Mouse (Mus musculus) neural tube, embryonic 14.5 days (tissue): Measurements from ENCODE around the gene Babam2. TPM values are rescaled to one million over a fixed set of nuclear protein-coding genes. Genes with fewer than 3 reads are reported as not detected.

Experiments used
- ATAC-seq: fragments of 200-750 bp; cut with Nextera tagmentation; 2 replicates; pipeline ENCODE4 v1.8.0; 2017; ENCODE audit warnings: low read depth, mild to moderate bottlenecking, moderate TSS enrichment, moderate library complexity
- H3K27ac ChIP-seq: fragments of 300-500 bp; sonication (generic); 2 replicates; pipeline ENCODE4 v1.5.1; 2014; ENCODE audit warnings: low read depth, mild to moderate bottlenecking, control low read depth, low read length, moderate library complexity, mixed read lengths
- H3K27me3 ChIP-seq: fragments of 300-500 bp; sonication (generic); 2 replicates; pipeline ENCODE4 v1.6.1; 2014; ENCODE audit warnings: low read length; ENCODE audit not compliant: control insufficient read depth, insufficient read depth
- H3K36me3 ChIP-seq: fragments of 300-500 bp; sonication (generic); 2 replicates; pipeline ENCODE4 v1.6.1; 2014; ENCODE audit warnings: low read length, mixed read lengths; ENCODE audit not compliant: control insufficient read depth, insufficient read depth
- H3K4me1 ChIP-seq: fragments of 300-500 bp; sonication (generic); 2 replicates; pipeline ENCODE4 v1.6.1; 2014; ENCODE audit warnings: low read length; ENCODE audit not compliant: control insufficient read depth, insufficient read depth
- H3K4me2 ChIP-seq: fragments of 300-500 bp; sonication (generic); 2 replicates; pipeline ENCODE4 v1.6.1; 2014; ENCODE audit warnings: mild to moderate bottlenecking, low read depth, low read length, control low read depth
- H3K4me3 ChIP-seq: fragments of 300-500 bp; sonication (generic); 2 replicates; pipeline ENCODE4 v1.5.1; 2014; ENCODE audit warnings: low read depth, low read length, control low read depth, mixed read lengths
- H3K9ac ChIP-seq: fragments of 300-500 bp; sonication (generic); replicated peaks from 2 replicates; pipeline ENCODE4 v1.6.1; 2014; ENCODE audit warnings: low read depth, mild to moderate bottlenecking, control low read depth, low read length, mixed read lengths
- H3K9me3 ChIP-seq: fragments of 300-500 bp; sonication (generic); 2 replicates; pipeline ENCODE4 v1.6.1; 2016; ENCODE audit warnings: low read length; ENCODE audit not compliant: control insufficient read depth
- WGBS: fragments of 180-500 bp; shearing (Covaris S2); extraction: QIAGEN DNeasy Blood & Tissue Kit; methylation state at CpG from one replicate; pipeline ENCODE4 v1.1.7; 2014; 5-methylcytosine and 5-hydroxymethylcytosine counted together
- polyA plus RNA-seq: library from polyadenylated mRNA; unstranded; fragments of >200 nt; fragmentation: Nextera tagmentation; extraction: Ambion mirVana; gene quantifications from 2 replicates; pipeline ENCODE4 v1.2.1, GENCODE M21; 2014

The Babam2 gene
- polyA plus RNA-seq, 1 experiment from 2014 or later, result 43.5 TPM

DNA sequence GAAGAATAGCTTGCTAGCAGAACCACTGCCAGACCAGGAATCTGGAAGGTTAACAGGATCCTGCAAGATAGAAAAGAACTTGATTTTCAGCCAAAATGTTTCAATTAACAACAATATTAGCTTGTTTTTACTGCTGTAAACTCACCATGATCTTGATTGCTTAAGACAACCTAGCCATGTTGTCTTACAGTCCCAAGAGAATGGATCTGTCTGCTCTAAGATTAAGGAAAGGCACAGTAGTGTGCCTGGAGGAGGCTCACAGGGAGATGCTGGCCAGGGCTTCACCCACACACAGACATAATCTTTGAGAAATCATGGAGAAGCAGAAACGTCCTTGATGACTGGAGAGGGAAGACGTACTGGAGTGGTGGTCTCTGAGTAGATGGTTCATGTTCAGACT, 126.6 kb downstream of the Babam2 start:
- no peaks in the 10 kb centered on the region for H3K9me3 ChIP-seq
- H3K36me3 ChIP-seq, result no peaks in the 10 kb centered on the region
- no peak overlapping the region for H3K9ac ChIP-seq
- H3K27me3 ChIP-seq, result no peaks in the 10 kb centered on the region
- WGBS, result 80% methylated on average over 2 of the region's 2 CpGs
- H3K27ac ChIP-seq, result no peak overlapping the region
- no peaks in the 10 kb centered on the region for H3K4me1 ChIP-seq
- H3K4me3 ChIP-seq, result no peak overlapping the region
- no peak overlapping the region for H3K4me2 ChIP-seq
- no peak for ATAC-seq

DNA sequence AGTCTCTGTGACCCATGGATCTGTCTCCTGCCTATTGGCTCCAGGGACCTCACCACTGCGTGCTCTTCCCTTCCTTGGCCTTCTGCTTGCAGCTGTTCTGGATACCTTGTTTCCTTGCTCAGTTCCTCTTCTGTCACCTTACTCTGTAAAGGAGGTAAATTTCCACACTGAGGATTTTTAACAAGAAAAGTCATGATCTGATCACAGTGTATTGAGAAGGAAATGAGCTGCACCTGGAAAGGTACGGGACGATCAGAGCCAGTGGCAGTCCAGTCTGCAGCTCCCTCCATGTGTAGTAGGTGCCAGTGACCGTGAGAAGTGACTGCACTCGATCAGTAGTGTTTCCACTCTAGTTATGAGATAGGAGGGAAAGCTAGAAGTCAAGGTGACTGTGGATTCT, 129.8 kb downstream of the Babam2 start:
- no peak overlapping the region for H3K9ac ChIP-seq
- H3K27ac ChIP-seq, result no peak overlapping the region
- no peaks in the 10 kb centered on the region for H3K36me3 ChIP-seq
- H3K4me3 ChIP-seq, result no peak overlapping the region
- H3K4me1 ChIP-seq, result no peaks in the 10 kb centered on the region
- no peaks in the 10 kb centered on the region for H3K9me3 ChIP-seq
- H3K4me2 ChIP-seq, result no peak overlapping the region
- 95% methylated on average over 5 of the region's 5 CpGs for WGBS
- no peaks in the 10 kb centered on the region for H3K27me3 ChIP-seq
- no peak for ATAC-seq

DNA sequence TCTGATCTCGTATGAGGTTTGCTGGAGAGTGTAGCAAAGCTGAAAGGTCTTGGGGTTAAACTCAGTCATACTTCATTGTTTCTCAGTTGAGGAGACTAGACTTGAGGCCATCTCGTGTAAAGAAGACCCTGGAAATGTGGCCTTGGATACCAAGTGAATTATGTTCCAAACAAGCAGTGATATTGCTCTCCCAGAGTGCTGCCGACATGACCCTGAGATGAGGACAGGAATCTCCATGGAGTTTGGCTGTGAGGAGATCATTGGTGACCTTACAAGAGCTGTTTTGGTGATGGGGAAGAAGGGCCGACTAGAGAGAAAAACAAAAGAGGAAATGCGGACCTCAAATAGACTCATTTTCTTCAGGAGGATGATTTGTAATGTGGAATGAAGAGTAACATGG, 130.4 kb downstream of the Babam2 start:
- Histone ChIP-seq H3K4me3 (no peak overlapping the region), H3K36me3 (no peaks in the 10 kb centered on the region), H3K4me2 (no peak overlapping the region), H3K27ac (no peak overlapping the region), H3K9me3 (no peaks in the 10 kb centered on the region), H3K9ac (no peak overlapping the region), H3K4me1 (no peaks in the 10 kb centered on the region), H3K27me3 (no peaks in the 10 kb centered on the region)
- ATAC-seq, result no peak
- WGBS, result 88% methylated on average over 5 of the region's 5 CpGs

DNA sequence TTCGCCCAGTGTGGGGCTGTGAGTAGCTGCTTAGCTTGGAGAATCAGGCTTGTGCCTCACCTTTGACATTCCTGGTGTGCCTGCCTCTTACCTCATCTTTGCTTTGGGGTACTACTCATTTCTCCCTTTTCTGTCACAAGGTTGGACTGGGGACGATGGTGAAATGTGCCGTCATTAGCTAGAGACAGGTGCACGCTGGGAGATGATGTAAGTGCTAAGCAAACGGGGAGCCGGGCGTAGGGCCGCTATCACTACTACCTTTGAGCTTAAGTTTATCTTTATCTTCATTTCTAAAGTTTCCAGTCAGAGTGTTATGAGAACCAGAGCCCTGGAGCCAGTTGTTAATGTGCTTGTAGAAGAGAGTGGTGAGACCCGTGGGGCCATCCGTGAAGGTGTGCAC, 131.3 kb downstream of the Babam2 start:
- H3K4me3 ChIP-seq, result no peak overlapping the region
- H3K27ac ChIP-seq, result no peak overlapping the region
- no peaks in the 10 kb centered on the region for H3K4me1 ChIP-seq
- H3K9me3 ChIP-seq, result no peaks in the 10 kb centered on the region
- H3K36me3 ChIP-seq, result no peaks in the 10 kb centered on the region
- WGBS, result 96% methylated on average over 10 of the region's 10 CpGs
- no peaks in the 10 kb centered on the region for H3K27me3 ChIP-seq
- no peak for ATAC-seq
- H3K9ac ChIP-seq, result no peak overlapping the region
- H3K4me2 ChIP-seq, result no peak overlapping the region

DNA sequence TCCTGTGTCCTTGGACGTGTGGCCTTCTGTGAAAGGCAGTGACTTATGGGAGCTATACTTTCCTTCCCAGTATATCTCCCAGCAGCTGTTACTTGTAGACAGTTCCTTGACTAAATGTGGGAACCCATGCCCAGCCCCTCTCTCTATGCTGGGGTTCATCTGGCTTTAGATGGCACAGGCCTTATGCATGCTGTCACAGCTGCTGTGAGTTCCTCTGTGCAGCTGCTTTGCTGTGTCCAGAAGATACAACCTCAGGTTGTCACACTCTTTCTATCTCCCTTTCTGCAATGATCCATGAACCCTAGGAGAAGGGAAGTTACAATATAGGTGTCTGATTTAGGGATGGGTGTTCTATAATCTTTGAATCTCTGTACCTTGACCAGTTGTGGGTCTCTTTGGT, 132.1 kb downstream of the Babam2 start:
- no peaks in the 10 kb centered on the region for H3K36me3 ChIP-seq
- no peak overlapping the region for H3K27ac ChIP-seq
- H3K9me3 ChIP-seq, result no peaks in the 10 kb centered on the region
- no peak overlapping the region for H3K4me2 ChIP-seq
- H3K27me3 ChIP-seq, result no peaks in the 10 kb centered on the region
- no peak overlapping the region for H3K9ac ChIP-seq
- 65% methylated on average over 1 of the region's 1 CpGs for WGBS
- H3K4me3 ChIP-seq, result no peak overlapping the region
- no peak for ATAC-seq
- no peaks in the 10 kb centered on the region for H3K4me1 ChIP-seq

DNA sequence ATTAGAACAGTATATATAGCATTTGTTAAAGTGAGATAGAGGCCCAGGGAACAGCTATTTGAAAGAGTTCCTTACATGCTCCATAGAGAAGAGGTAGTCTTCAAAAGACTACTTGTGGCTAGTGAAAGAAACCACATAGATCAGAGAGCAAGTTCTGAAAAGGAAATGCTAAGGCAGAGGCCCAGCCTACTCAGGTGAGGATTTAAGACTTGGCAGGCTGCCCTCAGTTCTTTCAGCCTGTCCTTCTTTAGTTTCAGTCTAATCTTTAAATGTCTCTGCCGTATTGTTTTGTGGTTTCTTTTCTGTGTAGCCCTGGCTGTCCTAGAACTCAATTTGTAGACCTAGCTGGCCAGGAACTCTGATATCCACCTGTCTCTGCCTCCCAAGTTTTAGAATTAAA, 134.1 kb downstream of the Babam2 start:
- Histone ChIP-seq H3K4me2 (no peak overlapping the region), H3K36me3 (no peaks in the 10 kb centered on the region), H3K27ac (no peak overlapping the region), H3K4me1 (no peaks in the 10 kb centered on the region), H3K9me3 (no peaks in the 10 kb centered on the region), H3K9ac (no peak overlapping the region), H3K27me3 (no peaks in the 10 kb centered on the region), H3K4me3 (no peak overlapping the region)
- ATAC-seq, result no peak
- 82% methylated on average over 1 of the region's 1 CpGs for WGBS

DNA sequence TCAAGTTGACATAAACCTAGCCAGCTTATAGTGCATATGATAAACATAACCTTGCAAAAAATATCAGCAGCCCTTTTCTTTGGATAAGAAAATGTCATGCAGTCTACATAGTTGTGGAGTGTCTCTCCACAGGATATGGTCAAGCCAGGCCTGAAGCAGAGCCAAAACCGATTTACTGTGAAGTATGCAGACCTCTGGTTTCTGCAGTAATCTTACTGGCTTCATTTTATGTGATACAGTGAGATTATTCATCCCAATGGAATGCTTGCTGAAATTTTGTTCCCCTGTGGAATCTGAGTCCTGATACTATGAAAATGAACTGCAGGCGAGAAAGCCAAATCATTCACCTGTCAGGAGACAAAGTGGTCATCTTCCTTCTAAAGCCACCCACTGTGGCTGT, 138.2 kb downstream of the Babam2 start:
- ATAC-seq, result no peak
- Histone ChIP-seq H3K4me1 (no peaks in the 10 kb centered on the region), H3K9me3 (no peaks in the 10 kb centered on the region), H3K9ac (no peak overlapping the region), H3K27me3 (no peaks in the 10 kb centered on the region), H3K4me2 (no peak overlapping the region), H3K36me3 (no peaks in the 10 kb centered on the region), H3K4me3 (no peak overlapping the region), H3K27ac (no peak overlapping the region)
- 93% methylated on average over 2 of the region's 2 CpGs for WGBS

DNA sequence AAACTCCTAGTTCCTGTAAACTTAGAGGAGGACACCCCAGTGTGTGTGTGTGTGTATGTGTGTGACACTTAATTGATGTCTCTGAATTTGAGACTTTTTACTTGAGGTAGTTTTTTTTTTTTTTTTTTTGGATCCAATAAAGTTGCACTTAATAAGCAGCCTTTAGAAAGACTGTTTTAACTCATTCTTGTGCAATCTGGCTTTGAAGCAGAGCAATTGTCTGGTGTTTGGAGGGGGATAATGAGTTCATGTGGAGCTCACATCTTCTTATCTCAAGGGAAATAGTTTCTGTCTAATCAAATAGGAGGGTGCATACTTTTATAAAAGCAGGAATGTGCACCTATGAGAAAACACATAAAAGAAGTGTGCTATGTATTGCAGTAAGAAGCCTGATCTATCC, 142.5 kb downstream of the Babam2 start:
- H3K4me3 ChIP-seq, result no peak overlapping the region
- no peak overlapping the region for H3K27ac ChIP-seq
- H3K4me2 ChIP-seq, result no peak overlapping the region
- H3K4me1 ChIP-seq, result no peaks in the 10 kb centered on the region
- ATAC-seq, result no peak
- no peak overlapping the region for H3K9ac ChIP-seq
- no peaks in the 10 kb centered on the region for H3K9me3 ChIP-seq
- H3K27me3 ChIP-seq, result no peaks in the 10 kb centered on the region
- H3K36me3 ChIP-seq, result no peaks in the 10 kb centered on the region

DNA sequence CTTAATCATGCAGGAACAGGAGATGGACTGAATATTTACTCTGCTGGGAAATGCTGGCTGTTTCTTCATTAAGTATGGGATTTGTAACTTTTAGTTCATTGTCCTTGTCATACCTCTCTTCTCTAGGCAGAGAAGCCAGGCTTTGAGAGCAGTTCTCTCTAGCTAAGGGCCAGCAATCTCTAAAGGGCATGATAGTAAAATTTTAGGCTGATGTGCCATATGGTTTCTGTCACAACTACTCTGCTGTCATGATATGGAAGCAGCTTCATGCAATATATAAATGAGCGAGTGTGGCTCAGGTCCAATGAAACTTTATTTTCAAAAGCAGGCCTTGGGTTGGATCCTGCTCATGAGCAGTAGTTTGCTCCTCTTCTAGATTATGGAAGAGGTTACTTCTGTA, 142.9 kb downstream of the Babam2 start:
- no peak overlapping the region for H3K27ac ChIP-seq
- 88% methylated on average over 1 of the region's 1 CpGs for WGBS
- H3K27me3 ChIP-seq, result no peaks in the 10 kb centered on the region
- no peaks in the 10 kb centered on the region for H3K9me3 ChIP-seq
- ATAC-seq, result no peak
- H3K9ac ChIP-seq, result no peak overlapping the region
- no peaks in the 10 kb centered on the region for H3K4me1 ChIP-seq
- H3K4me2 ChIP-seq, result no peak overlapping the region
- H3K36me3 ChIP-seq, result no peaks in the 10 kb centered on the region
- H3K4me3 ChIP-seq, result no peak overlapping the region

DNA sequence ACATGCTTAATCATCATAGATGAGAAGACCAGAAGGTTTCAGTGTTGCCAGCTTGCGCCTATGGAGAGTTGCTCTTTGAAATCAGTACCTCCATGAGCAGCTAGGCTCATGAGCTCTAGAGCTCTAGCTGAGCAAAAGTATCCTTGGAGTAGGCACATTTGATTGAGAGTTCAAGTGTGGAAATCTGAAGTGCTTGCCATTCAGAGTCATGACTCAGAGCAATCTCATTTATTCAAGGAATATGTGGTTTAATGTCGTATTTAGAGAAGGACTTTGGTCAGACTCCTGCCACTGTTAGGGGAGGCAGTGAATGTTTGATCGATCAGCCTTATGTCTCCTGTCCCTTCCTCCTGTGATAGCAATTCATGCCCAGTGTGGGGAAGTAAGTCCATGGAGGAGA, 147.4 kb downstream of the Babam2 start:
- 96% methylated on average over 3 of the region's 3 CpGs for WGBS
- Histone ChIP-seq H3K27ac (no peak overlapping the region), H3K9ac (no peak overlapping the region), H3K4me1 (no peaks in the 10 kb centered on the region), H3K36me3 (no peaks in the 10 kb centered on the region), H3K4me3 (no peak overlapping the region), H3K4me2 (no peak overlapping the region), H3K27me3 (no peaks in the 10 kb centered on the region), H3K9me3 (no peaks in the 10 kb centered on the region)
- ATAC-seq, result no peak
